Mouse (Mus musculus): ENCODE measurements at regions not wholly inside any gene's neighbourhood (a gene's known extent, or its start where the extent isn't known, plus 50 kb on each side); places are given as distances from the start of the nearest gene placed in this dataset.
"Not testable (repeated sequence)": the region's sequence is repeated elsewhere in the genome, so short reads cannot be mapped to it uniquely, and the experiment has no call there.

DNA sequence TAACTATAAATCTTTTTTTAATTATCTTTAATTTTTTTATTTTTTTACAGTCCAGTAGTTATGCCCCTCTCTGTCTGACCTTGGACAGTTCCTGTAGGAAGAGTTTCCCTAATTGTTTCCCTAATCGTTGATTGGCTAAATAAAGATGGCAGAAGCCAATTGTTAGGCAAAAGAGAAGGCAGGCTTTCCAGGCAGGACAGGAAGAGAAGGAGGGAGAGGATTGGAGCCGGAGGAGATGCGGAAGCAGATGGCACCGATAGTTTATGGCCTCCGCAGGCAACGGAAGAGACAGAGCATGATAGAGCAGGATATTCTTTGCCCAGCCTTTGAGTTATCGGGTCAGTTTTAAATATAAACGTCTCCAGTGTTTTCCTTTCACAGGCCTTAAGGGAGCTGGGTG lies 125.5 kb upstream of the 2610301B20Rik start:
- 61% methylated on average over 8 of the region's 8 CpGs for WGBS (ENCODE audit: insufficient replicate concordance)
- ATAC-seq (ENCODE audit: insufficient read depth): no peak
- H3K4me3 ChIP-seq (ENCODE audit: insufficient read depth in 1 of 2, low read depth in 2 of 2, low read length in 2 of 2): no peak overlapping the region
- H3K27me3 ChIP-seq (ENCODE audit: control insufficient read depth, insufficient read depth, low read length): no peaks in the 10 kb centered on the region
- no peak overlapping the region for H3K4me2 ChIP-seq (ENCODE audit: low read depth)
- no peak overlapping the region for H3K9ac ChIP-seq (replicated peaks)
- no peaks in the 10 kb centered on the region for H3K9me3 ChIP-seq (ENCODE audit: control insufficient read depth, low read length)
- no peaks in the 10 kb centered on the region for H3K36me3 ChIP-seq (replicated peaks; ENCODE audit: control insufficient read depth, insufficient read depth, low read depth)
- no peak overlapping the region for H3K27ac ChIP-seq
- no peaks in the 10 kb centered on the region for H3K4me1 ChIP-seq (replicated peaks; ENCODE audit: control insufficient read depth in 2 of 2, insufficient read depth in 2 of 2, low read length in 1 of 2)
- DNase-seq (ENCODE audit: low read depth in 3 of 3, low spot score in 3 of 3): no peak
- TF ChIP-seq EP300 (IDR thresholded peaks at IDR 0.05; ENCODE audit: low read depth) (no peak), CTCF (IDR thresholded peaks at IDR 0.05; ENCODE audit: low read depth) (no peak)

DNA sequence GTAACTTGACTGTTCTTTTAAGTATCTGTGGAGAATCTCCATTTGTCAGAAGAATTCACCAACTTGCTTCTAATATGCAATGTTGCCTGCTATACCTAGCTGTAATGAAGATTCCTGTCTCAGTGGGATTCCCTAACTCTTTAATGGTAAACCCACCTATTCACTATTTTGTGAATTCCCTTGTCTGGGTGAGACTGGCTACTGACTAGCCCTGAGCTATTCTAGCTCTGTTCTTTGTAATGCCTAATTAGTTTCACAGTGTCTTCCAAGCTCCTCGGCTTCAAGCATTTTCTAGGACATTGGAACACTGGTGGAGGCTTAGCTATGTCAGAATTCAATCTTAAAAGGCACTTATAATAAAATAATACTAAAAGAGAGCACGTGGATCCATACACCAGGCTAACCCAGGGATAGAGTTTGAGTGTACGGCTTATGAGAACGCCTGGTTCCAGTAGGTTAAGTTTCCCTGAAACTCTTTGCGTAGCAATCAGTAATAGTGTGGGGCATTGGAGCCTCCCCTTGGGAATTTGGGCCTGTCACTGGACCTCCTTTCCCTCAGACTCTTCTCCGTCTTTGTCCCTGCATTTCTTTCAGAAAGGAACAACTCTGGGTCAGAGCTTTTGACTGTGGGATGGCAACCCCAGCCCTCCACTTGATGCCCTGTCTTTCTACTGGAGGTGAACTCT lies 123.8 kb upstream of the 2610301B20Rik start:
- 60% methylated on average over 6 of the region's 6 CpGs for WGBS (ENCODE audit: insufficient replicate concordance)
- not testable (repeated sequence) for H3K9me3 ChIP-seq (ENCODE audit: control insufficient read depth, low read length); DNase-seq (ENCODE audit: low read depth in 3 of 3, low spot score in 3 of 3); H3K9ac ChIP-seq (replicated peaks); H3K4me3 ChIP-seq (ENCODE audit: insufficient read depth in 1 of 2, low read depth in 2 of 2, low read length in 2 of 2); H3K4me1 ChIP-seq (replicated peaks; ENCODE audit: control insufficient read depth in 2 of 2, insufficient read depth in 2 of 2, low read length in 1 of 2); ATAC-seq (ENCODE audit: insufficient read depth); H3K4me2 ChIP-seq (ENCODE audit: low read depth); H3K36me3 ChIP-seq (replicated peaks; ENCODE audit: control insufficient read depth, insufficient read depth, low read depth); H3K27ac ChIP-seq; H3K27me3 ChIP-seq (ENCODE audit: control insufficient read depth, insufficient read depth, low read length)

DNA sequence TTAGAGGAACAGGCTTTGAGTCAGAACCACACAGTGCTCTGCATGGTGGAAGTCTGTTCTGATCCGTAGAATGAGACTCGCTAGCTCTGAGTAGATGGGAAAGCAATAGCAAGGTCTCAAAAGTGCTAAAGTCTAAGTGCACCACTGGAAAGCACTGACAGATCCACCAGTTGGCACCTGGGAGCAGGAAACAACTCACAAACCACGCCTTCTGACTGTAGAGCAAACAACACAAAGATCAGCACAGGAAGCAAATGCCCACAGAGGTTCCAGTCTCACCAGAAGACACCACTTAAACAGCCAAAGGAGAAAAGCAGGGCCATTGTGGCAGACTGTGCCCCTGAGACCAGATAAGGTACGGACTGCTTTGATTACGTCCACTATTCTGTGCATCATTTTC lies 121.1 kb upstream of the 2610301B20Rik start:
- no peak for TF ChIP-seq CTCF (IDR thresholded peaks at IDR 0.05; ENCODE audit: low read depth)
- no peak for TF ChIP-seq EP300 (IDR thresholded peaks at IDR 0.05; ENCODE audit: low read depth)
- Histone ChIP-seq H3K36me3 (replicated peaks; ENCODE audit: control insufficient read depth, insufficient read depth, low read depth) (no peaks in the 10 kb centered on the region), H3K9ac (replicated peaks) (no peak overlapping the region), H3K27me3 (ENCODE audit: control insufficient read depth, insufficient read depth, low read length) (no peaks in the 10 kb centered on the region), H3K4me3 (ENCODE audit: insufficient read depth in 1 of 2, low read depth in 2 of 2, low read length in 2 of 2) (no peak overlapping the region), H3K4me1 (replicated peaks; ENCODE audit: control insufficient read depth in 2 of 2, insufficient read depth in 2 of 2, low read length in 1 of 2) (no peaks in the 10 kb centered on the region), H3K4me2 (ENCODE audit: low read depth) (no peak overlapping the region), H3K27ac (no peak overlapping the region), H3K9me3 (ENCODE audit: control insufficient read depth, low read length) (no peaks in the 10 kb centered on the region)
- no peak for ATAC-seq (ENCODE audit: insufficient read depth)
- no peak for DNase-seq (ENCODE audit: low read depth in 3 of 3, low spot score in 3 of 3)
- WGBS (ENCODE audit: insufficient replicate concordance): 49% methylated on average over 5 of the region's 5 CpGs

DNA sequence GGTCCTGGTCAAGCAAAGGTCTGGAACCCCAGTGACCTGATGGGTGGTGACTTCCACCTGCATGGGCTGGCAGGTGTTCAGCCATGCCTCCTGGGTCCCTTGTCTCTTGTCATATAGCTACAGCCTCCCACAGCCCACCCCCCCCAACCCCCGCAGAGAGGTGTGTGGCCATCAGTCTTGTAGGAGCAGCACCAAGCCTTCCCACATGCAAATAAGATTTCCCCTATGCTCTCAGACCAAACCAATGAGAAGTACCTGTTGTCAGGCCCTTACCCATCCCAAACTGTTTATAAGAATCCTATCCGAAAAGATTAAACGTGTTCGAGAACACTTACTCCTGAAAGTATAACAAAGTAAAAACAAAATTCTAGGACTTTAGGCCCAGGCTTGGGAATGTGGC lies 114.8 kb upstream of the 2610301B20Rik start:
- H3K36me3 ChIP-seq (replicated peaks; ENCODE audit: control insufficient read depth, insufficient read depth, low read depth): no peaks in the 10 kb centered on the region
- WGBS (ENCODE audit: insufficient replicate concordance): 75% methylated on average over 4 of the region's 4 CpGs
- no peaks in the 10 kb centered on the region for H3K4me1 ChIP-seq (replicated peaks; ENCODE audit: control insufficient read depth in 2 of 2, insufficient read depth in 2 of 2, low read length in 1 of 2)
- H3K9me3 ChIP-seq (ENCODE audit: control insufficient read depth, low read length): no peaks in the 10 kb centered on the region
- no peak for TF ChIP-seq CTCF (IDR thresholded peaks at IDR 0.05; ENCODE audit: low read depth)
- TF ChIP-seq EP300 (IDR thresholded peaks at IDR 0.05; ENCODE audit: low read depth): no peak
- DNase-seq (ENCODE audit: low read depth in 3 of 3, low spot score in 3 of 3) (no peak), ATAC-seq (ENCODE audit: insufficient read depth) (no peak)
- no peaks in the 10 kb centered on the region for H3K27me3 ChIP-seq (ENCODE audit: control insufficient read depth, insufficient read depth, low read length)
- no peak overlapping the region for H3K9ac ChIP-seq (replicated peaks)
- H3K4me3 ChIP-seq (ENCODE audit: insufficient read depth in 1 of 2, low read depth in 2 of 2, low read length in 2 of 2): no peak overlapping the region
- H3K27ac ChIP-seq: no peak overlapping the region
- H3K4me2 ChIP-seq (ENCODE audit: low read depth): no peak overlapping the region

DNA sequence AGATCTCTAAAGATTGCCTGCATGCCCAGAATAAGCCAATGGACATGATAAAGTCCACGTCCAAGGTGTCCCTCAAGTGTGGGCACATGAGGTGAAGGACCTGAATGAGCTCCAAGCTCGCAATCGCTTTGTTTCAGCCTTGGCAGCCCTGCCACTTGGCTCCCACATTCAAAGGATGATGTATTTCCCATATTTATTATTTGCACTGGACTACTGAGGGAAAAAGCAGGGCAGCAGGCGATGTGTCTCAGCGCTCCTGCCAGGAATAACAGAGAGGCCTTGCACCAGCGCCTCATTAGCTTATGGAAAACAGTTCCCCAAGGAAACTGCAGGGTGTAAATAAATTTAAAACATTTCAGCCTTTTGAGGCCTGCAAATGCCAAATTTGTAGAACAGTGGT lies 106.6 kb upstream of the 2610301B20Rik start:
- Histone ChIP-seq H3K36me3 (replicated peaks; ENCODE audit: control insufficient read depth, insufficient read depth, low read depth) (no peaks in the 10 kb centered on the region), H3K4me3 (ENCODE audit: insufficient read depth in 1 of 2, low read depth in 2 of 2, low read length in 2 of 2) (no peak overlapping the region), H3K27ac (no peak overlapping the region), H3K4me2 (ENCODE audit: low read depth) (no peak overlapping the region), H3K9ac (replicated peaks) (no peak overlapping the region), H3K9me3 (ENCODE audit: control insufficient read depth, low read length) (no peaks in the 10 kb centered on the region), H3K4me1 (replicated peaks; ENCODE audit: control insufficient read depth in 2 of 2, insufficient read depth in 2 of 2, low read length in 1 of 2) (no peaks in the 10 kb centered on the region), H3K27me3 (ENCODE audit: control insufficient read depth, insufficient read depth, low read length) (no peaks in the 10 kb centered on the region)
- no peak for TF ChIP-seq EP300 (IDR thresholded peaks at IDR 0.05; ENCODE audit: low read depth)
- TF ChIP-seq CTCF (IDR thresholded peaks at IDR 0.05; ENCODE audit: low read depth): no peak
- no peak for ATAC-seq (ENCODE audit: insufficient read depth)
- DNase-seq (ENCODE audit: low read depth in 3 of 3, low spot score in 3 of 3): no peak
- WGBS (ENCODE audit: insufficient replicate concordance): 69% methylated on average over 6 of the region's 6 CpGs
